In the genomic region with DNA sequence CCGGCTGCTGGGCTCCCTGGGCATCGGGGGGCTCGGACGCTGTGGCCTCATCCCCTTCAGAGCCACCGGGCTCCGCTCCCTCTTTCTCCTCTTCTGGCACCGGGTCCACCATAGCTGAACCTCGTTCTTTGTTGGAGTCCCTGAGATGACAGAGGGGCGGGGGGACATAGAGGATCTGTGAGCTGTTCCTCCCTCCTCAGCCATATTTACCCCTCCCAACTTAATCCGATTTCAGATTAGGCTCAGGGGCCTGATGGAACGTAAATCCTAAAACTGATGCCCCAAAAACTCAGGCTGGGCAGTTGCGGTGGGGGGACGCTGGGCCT, we compare ENCODE assay signal across 8 mouse cellular contexts. TPM values are rescaled to one million over a fixed set of nuclear protein-coding genes. Genes with fewer than 3 reads are reported as not detected.
DNase-seq lines count a peak whose midpoint lies in the region; ATAC-seq and TF ChIP-seq lines count a peak whose summit lies in the region.

No protein-coding gene starts in this region.

- H3K4me3 ChIP-seq in left cerebral cortex, adult 2 months: peak overlapping the region; percentile 75
- H3K4me3 ChIP-seq in embryonic facial prominence, embryonic 15.5 days (replicated peaks): peak overlapping the region; percentile 65
- H3K4me3 ChIP-seq in hindbrain, postnatal 0 days (ENCODE audit: low read length): peak overlapping the region; percentile 62
- peak overlapping the region; percentile 59 for H3K4me3 ChIP-seq in neural tube, embryonic 12.5 days

- H3K9ac ChIP-seq in embryonic facial prominence, embryonic 15.5 days: no peak overlapping the region
- H3K9ac ChIP-seq in hindbrain, postnatal 0 days (replicated peaks; ENCODE audit: low read length): peak overlapping the region; percentile 89
- peak overlapping the region; percentile 80 for H3K9ac ChIP-seq in neural tube, embryonic 12.5 days

- peak overlapping the region; percentile 94 for H3K27ac ChIP-seq in left cerebral cortex, adult 2 months
- no peak overlapping the region for H3K27ac ChIP-seq in embryonic facial prominence, embryonic 15.5 days (replicated peaks)
- H3K27ac ChIP-seq in hindbrain, postnatal 0 days: peak overlapping the region; percentile 95
- peak overlapping the region; percentile 82 for H3K27ac ChIP-seq in neural tube, embryonic 12.5 days

- H3K9me3 ChIP-seq in embryonic facial prominence, embryonic 15.5 days (replicated peaks): no peaks in the 10 kb centered on the region
- no peaks in the 10 kb centered on the region for H3K9me3 ChIP-seq in hindbrain, postnatal 0 days (ENCODE audit: low read length)
- 0 out of 2 replicates have a peak, but pooled peaks cover 5% of the 10 kb centered on the region for H3K9me3 ChIP-seq in neural tube, embryonic 12.5 days

- no peak for ATAC-seq in embryonic facial prominence, embryonic 15.5 days (ENCODE audit: insufficient number of reproducible peaks, low FRiP score, low TSS enrichment, low read depth)
- ATAC-seq in hindbrain, postnatal 0 days: no peak; the same call in none of the 2 replicates
- ATAC-seq in neural tube, embryonic 12.5 days (ENCODE audit: low FRiP score, low read depth): 0 out of 2 replicates have a peak, but pooled peaks have one; percentile 12

- H3K4me2 ChIP-seq in embryonic facial prominence, embryonic 15.5 days (replicated peaks): peak overlapping the region; percentile 99
- peak overlapping the region; percentile 79 for H3K4me2 ChIP-seq in hindbrain, postnatal 0 days (ENCODE audit: low read depth, low read length)
- H3K4me2 ChIP-seq in neural tube, embryonic 12.5 days (replicated peaks): peak overlapping the region; percentile 79

- intact Hi-C loops in left cerebral cortex, adult 2 months (cut with DNase I): no loop called here

- no peak for TF ChIP-seq CTCF in left cerebral cortex, adult 2 months (IDR thresholded peaks at IDR 0.05)
- TF ChIP-seq CTCF in hindbrain, postnatal 0 days (IDR thresholded peaks at IDR 0.05; ENCODE audit: low read depth): no peak

- H3K36me3 ChIP-seq in embryonic facial prominence, embryonic 15.5 days: no peaks in the 10 kb centered on the region
- peaks cover 5% of the 10 kb centered on the region; the same call in 1 of the 2 replicates for H3K36me3 ChIP-seq in hindbrain, postnatal 0 days (ENCODE audit: insufficient read depth, low read length)
- peaks cover 40% of the 10 kb centered on the region for H3K36me3 ChIP-seq in neural tube, embryonic 12.5 days

- WGBS in embryonic facial prominence, embryonic 15.5 days: 9% methylated on average over 13 of the region's 13 CpGs
- WGBS in hindbrain, postnatal 0 days: 3% methylated on average over 12 of the region's 13 CpGs
- WGBS in neural tube, embryonic 12.5 days: 5% methylated on average over 12 of the region's 13 CpGs

- peaks cover 35% of the 10 kb centered on the region for H3K4me1 ChIP-seq in embryonic facial prominence, embryonic 15.5 days
- H3K4me1 ChIP-seq in hindbrain, postnatal 0 days (ENCODE audit: insufficient read depth, low read length): peaks cover 9% of the 10 kb centered on the region
- peaks cover 26% of the 10 kb centered on the region for H3K4me1 ChIP-seq in neural tube, embryonic 12.5 days

- H3K27me3 ChIP-seq in embryonic facial prominence, embryonic 15.5 days: peaks cover 55% of the 10 kb centered on the region
- H3K27me3 ChIP-seq in hindbrain, postnatal 0 days (ENCODE audit: insufficient read depth, low read length): no peaks in the 10 kb centered on the region
- peaks cover 27% of the 10 kb centered on the region for H3K27me3 ChIP-seq in neural tube, embryonic 12.5 days (replicated peaks)

- DNase-seq in left cerebral cortex, adult 2 months (ENCODE audit: extremely low spot score in 1 of 2, low spot score in 2 of 2): no peak
- DNase-seq in left cerebral cortex, adult 8-10 months (ENCODE audit: low spot score in 2 of 2): no peak
- no peak for DNase-seq in hindbrain, postnatal 0 days (ENCODE audit: low spot score)
- no peak for DNase-seq in spleen, adult 18-20 months
- DNase-seq in thymus, postnatal 14 days: no peak
- no peak for DNase-seq in right cerebral cortex, adult 2 months (ENCODE audit: low spot score in 2 of 2)

RNA-seq across cellular contexts. Expression of a gene that starts 1.1 kb away (rescaled TPM):
- 10 to 100 TPM; 11.6 to 15.3 TPM for total RNA-seq in left cerebral cortex, adult 2 months (2021)
- total RNA-seq in left cerebral cortex, adult 8-10 months (2022): 10 to 100 TPM; 12.9 to 14.9 (median 13.8) TPM
- polyA plus RNA-seq in embryonic facial prominence, embryonic 15.5 days (2015; fragmentation: Nextera tagmentation; extraction: Ambion mirVana): 0.13 and 0.17 TPM in 2 replicates
- total RNA-seq in hindbrain, postnatal 0 days (2014; rRNA removed): 18.6 and 23.7 TPM in 2 replicates
- 1.8 and 2.0 TPM in 2 replicates for polyA plus RNA-seq in hindbrain, postnatal 0 days (2015; fragmentation: Nextera tagmentation; extraction: Ambion mirVana)
- polyA plus RNA-seq in neural tube, embryonic 12.5 days (2016; fragmentation: Nextera tagmentation; extraction: Ambion mirVana): 4.2 and 4.7 TPM in 2 replicates

RNA-seq across cellular contexts. Expression of a gene that starts 31.0 kb away (rescaled TPM):
- total RNA-seq in left cerebral cortex, adult 2 months (2021): 10 to 100 TPM; 37.0 TPM
- 10 to 100 TPM; 34.7 to 38.2 (median 35.5) TPM for total RNA-seq in left cerebral cortex, adult 8-10 months (2022)
- 18.5 and 18.6 TPM in 2 replicates for polyA plus RNA-seq in embryonic facial prominence, embryonic 15.5 days (2015; fragmentation: Nextera tagmentation; extraction: Ambion mirVana)
- 21.3 and 26.3 TPM in 2 replicates for total RNA-seq in hindbrain, postnatal 0 days (2014; rRNA removed)
- 9.2 and 9.9 TPM in 2 replicates for polyA plus RNA-seq in hindbrain, postnatal 0 days (2015; fragmentation: Nextera tagmentation; extraction: Ambion mirVana)
- polyA plus RNA-seq in neural tube, embryonic 12.5 days (2016; fragmentation: Nextera tagmentation; extraction: Ambion mirVana): 18.6 and 19.5 TPM in 2 replicates
